ENCODE assay signal across 6 mouse cellular contexts in genomic region chr2:29089276-29089675, GRCm38 (mm10). TPM values are rescaled to one million over a fixed set of nuclear protein-coding genes. Genes with fewer than 3 reads are reported as not detected.
DNase-seq lines count a peak whose midpoint lies in the region; ATAC-seq and TF ChIP-seq lines count a peak whose summit lies in the region.
"Not testable (repeated sequence)": the region's sequence is repeated elsewhere in the genome, so short reads cannot be mapped to it uniquely, and the experiment has no call there.
"Had no signal": no experiment of that assay in that cellular context is flagged by ENCODE, and none has a peak within 500 bp of the region (broad histone marks: within the 10 kb centered on the region; RNA-seq: fewer than 3 reads in every experiment).

No protein-coding gene starts in this region.

- H3K36me3 ChIP-seq in liver, postnatal 0 days (replicated peaks; ENCODE audit: insufficient read depth, low read length) = peaks cover 18% of the 10 kb centered on the region

- not testable (repeated sequence) for H3K9me3 ChIP-seq in liver, postnatal 0 days (ENCODE audit: low read length)

- H3K9ac ChIP-seq in liver, postnatal 0 days (replicated peaks) = not testable (repeated sequence)

- H3K27ac ChIP-seq in liver, postnatal 0 days (ENCODE audit: low read depth) = peak overlapping the region; percentile 44; the same call in 1 of the 2 replicates

- not testable (repeated sequence) for TF ChIP-seq CTCF in liver, postnatal 0 days (IDR thresholded peaks at IDR 0.05; ENCODE audit: low read depth)

- WGBS in liver, postnatal 0 days (ENCODE audit: insufficient replicate concordance) = 61% methylated on average over 6 of the region's 6 CpGs

- ATAC-seq in liver, postnatal 0 days = not testable (repeated sequence)

- H3K27me3 ChIP-seq in liver, postnatal 0 days (ENCODE audit: insufficient read depth, low read length) = not testable (repeated sequence)

- peak; percentile 55 to 81 for DNase-seq in adrenal gland, adult (ENCODE audit: inconsistent age in 2 of 2, low spot score in 1 of 2)
- DNase-seq in adrenal gland, adult 8-10 months = peak; percentile 63
- DNase-seq in adrenal gland, postnatal 14 days = peak; percentile 46
- DNase-seq in heart, adult 11 months = peak; percentile 17
- DNase-seq in liver, postnatal 0 days = not testable (repeated sequence)

- H3K4me2 ChIP-seq in liver, postnatal 0 days (ENCODE audit: low read depth, low read length) = not testable (repeated sequence)

- 0 out of 2 replicates have a peak, but pooled peaks have one; percentile 23 for TF ChIP-seq EP300 in liver, postnatal 0 days (IDR thresholded peaks at IDR 0.05; ENCODE audit: low read depth)

- H3K4me1 ChIP-seq in liver, postnatal 0 days (ENCODE audit: insufficient read depth) = not testable (repeated sequence)

- H3K4me3 ChIP-seq in liver, postnatal 0 days (ENCODE audit: low read depth, low read length) = not testable (repeated sequence)

RNA-seq across cellular contexts. Expression of gene Ttf1, which starts 29.2 kb away (rescaled TPM):
- total RNA-seq in adrenal gland, adult 8-10 months (2022) = 10 to 100 TPM; 12.4 to 23.3 (median 14.7) TPM
- 12.0 and 16.3 TPM in 2 replicates for total RNA-seq in adrenal gland, postnatal 14 days (2021)
- 3.0 and 3.1 TPM in 2 replicates for polyA plus RNA-seq in liver, postnatal 0 days (2015; fragmentation: Nextera tagmentation; extraction: Ambion mirVana)

RNA-seq across cellular contexts. Expression of gene Cfap77, which starts 34.4 kb away (rescaled TPM):
- 1 to 10 TPM in 2 of 4 experiments, under 1 TPM in 2; 0.44 to 1.6 (median 0.93) TPM for total RNA-seq in adrenal gland, adult 8-10 months (2022)
- 0.41 and 0.93 TPM in 2 replicates for total RNA-seq in adrenal gland, postnatal 14 days (2021)
- 0.06 TPM in 1 of 2 replicates, not detected in the other for polyA plus RNA-seq in liver, postnatal 0 days (2015; fragmentation: Nextera tagmentation; extraction: Ambion mirVana)
- polyA plus RNA-seq: forebrain, embryonic 15.5 days had no signal

RNA-seq across cellular contexts. Expression of gene Setx, which starts 34.7 kb away (rescaled TPM):
- total RNA-seq in adrenal gland, adult 8-10 months (2022) = 10 to 100 TPM; 31.8 to 40.5 (median 36.1) TPM
- total RNA-seq in adrenal gland, postnatal 14 days (2021) = 32.0 and 42.9 TPM in 2 replicates
- polyA plus RNA-seq in liver, postnatal 0 days (2015; fragmentation: Nextera tagmentation; extraction: Ambion mirVana) = 2.6 and 3.3 TPM in 2 replicates
